Mouse (Mus musculus): ENCODE data around the gene Fkbp1b.
A peak's percentile ranks its signal among the peaks of the same experiment; 100 is the strongest.
"Not testable (repeated sequence)": the region's sequence is repeated elsewhere in the genome, so short reads cannot be mapped to it uniquely, and the experiment has no call there.

Fkbp1b gene

GRCm38 (mm10) chr12:4841392-4841887 lies at the start of gene Fkbp1b:
Gene Fkbp1b, minus strand, starts transcription at chr12:4841591.
- DNase-seq (ENCODE audit: low spot score), result peak; percentile 75

GRCm38 (mm10) chr12:4889891-4890290 lies 48.5 kb upstream of the Fkbp1b start:
- no peak for DNase-seq (ENCODE audit: low spot score)

GRCm38 (mm10) chr12:4889251-4889650 lies 47.9 kb upstream of the Fkbp1b start:
- DNase-seq (ENCODE audit: low spot score), result no peak

GRCm38 (mm10) chr12:4888739-4889138 lies 47.3 kb upstream of the Fkbp1b start:
- no peak for DNase-seq (ENCODE audit: low spot score)

GRCm38 (mm10) chr12:4886581-4886980 lies 45.2 kb upstream of the Fkbp1b start:
- DNase-seq (ENCODE audit: low spot score), result not testable (repeated sequence)

- no peak for DNase-seq (ENCODE audit: low spot score)
Measured at GRCm38 (mm10) chr12:4885062-4885461, 43.7 kb upstream of the Fkbp1b start.

- DNase-seq (ENCODE audit: low spot score), result no peak
Measured at GRCm38 (mm10) chr12:4882086-4882485, 40.7 kb upstream of the Fkbp1b start.

GRCm38 (mm10) chr12:4879048-4879447 lies 37.7 kb upstream of the Fkbp1b start:
- DNase-seq (ENCODE audit: low spot score), result no peak

- no peak for DNase-seq (ENCODE audit: low spot score)
Measured at GRCm38 (mm10) chr12:4878296-4878783, 36.9 kb upstream of the Fkbp1b start.

GRCm38 (mm10) chr12:4875623-4876022 lies 34.2 kb upstream of the Fkbp1b start:
- no peak for DNase-seq (ENCODE audit: low spot score)

- peak; percentile 83 for DNase-seq (ENCODE audit: low spot score)
Measured at GRCm38 (mm10) chr12:4874161-4874927, 33.0 kb upstream of the Fkbp1b start, which contains the start of gene Mfsd2b. Gene Mfsd2b, minus strand, starts transcription at chr12:4874359.

- DNase-seq (ENCODE audit: low spot score), result no peak
Measured at GRCm38 (mm10) chr12:4873531-4873930, 32.1 kb upstream of the Fkbp1b start.

GRCm38 (mm10) chr12:4872983-4873477 lies 31.6 kb upstream of the Fkbp1b start:
- no peak for DNase-seq (ENCODE audit: low spot score)

- DNase-seq (ENCODE audit: low spot score), result no peak
Measured at GRCm38 (mm10) chr12:4872273-4872672, 30.9 kb upstream of the Fkbp1b start.

- DNase-seq (ENCODE audit: low spot score), result no peak
Measured at GRCm38 (mm10) chr12:4871260-4871659, 29.9 kb upstream of the Fkbp1b start.

GRCm38 (mm10) chr12:4868924-4869323 lies 27.5 kb upstream of the Fkbp1b start:
- no peak for DNase-seq (ENCODE audit: low spot score)

- DNase-seq (ENCODE audit: low spot score), result no peak
Measured at GRCm38 (mm10) chr12:4864338-4864690, 22.9 kb upstream of the Fkbp1b start.

- no peak for DNase-seq (ENCODE audit: low spot score)
Measured at GRCm38 (mm10) chr12:4863654-4864337, 22.4 kb upstream of the Fkbp1b start.

- DNase-seq (ENCODE audit: low spot score), result no peak
Measured at GRCm38 (mm10) chr12:4862672-4863071, 21.3 kb upstream of the Fkbp1b start.

GRCm38 (mm10) chr12:4859241-4859914 lies 18.0 kb upstream of the Fkbp1b start:
- peak; percentile 40 for DNase-seq (ENCODE audit: low spot score)

GRCm38 (mm10) chr12:4856834-4857233 lies 15.4 kb upstream of the Fkbp1b start:
- DNase-seq (ENCODE audit: low spot score), result no peak

- no peak for DNase-seq (ENCODE audit: low spot score)
Measured at GRCm38 (mm10) chr12:4856160-4856559, 14.8 kb upstream of the Fkbp1b start.

Measured in embryo, embryonic 10 days (tissue).